In genomic region chr12:109449421-109450411, GRCm38 (mm10) we compare ENCODE assay signal across 10 mouse cellular contexts. TPM values are rescaled to one million over a fixed set of nuclear protein-coding genes. Genes with fewer than 3 reads are reported as not detected.
DNase-seq lines count a peak whose midpoint lies in the region; ATAC-seq and TF ChIP-seq lines count a peak whose summit lies in the region.
"Had no signal": no experiment of that assay in that cellular context is flagged by ENCODE, and none has a peak within 500 bp of the region (broad histone marks: within the 10 kb centered on the region; RNA-seq: fewer than 3 reads in every experiment).

No protein-coding gene starts in this region.

- no peak for TF ChIP-seq POLR2A in kidney, adult 2 months (IDR thresholded peaks at IDR 0.05; ENCODE audit: low read depth, low read length)

- no peaks in the 10 kb centered on the region for H3K9me3 ChIP-seq in kidney, embryonic 15.5 days (replicated peaks)
- H3K9me3 ChIP-seq in embryonic facial prominence, embryonic 12.5 days: no peaks in the 10 kb centered on the region
- no peaks in the 10 kb centered on the region for H3K9me3 ChIP-seq in neural tube, embryonic 12.5 days

- peaks cover 65% of the 10 kb centered on the region for H3K4me1 ChIP-seq in kidney, embryonic 15.5 days
- H3K4me1 ChIP-seq in kidney, adult 2 months (ENCODE audit: control insufficient read depth, insufficient read depth, low read length): no peaks in the 10 kb centered on the region
- H3K4me1 ChIP-seq in embryonic facial prominence, embryonic 12.5 days: peaks cover 59% of the 10 kb centered on the region
- H3K4me1 ChIP-seq in neural tube, embryonic 12.5 days: peaks cover 47% of the 10 kb centered on the region

- peak; percentile 41 for ATAC-seq in kidney, embryonic 15.5 days (replicated peaks; ENCODE audit: low FRiP score)
- ATAC-seq in embryonic facial prominence, embryonic 12.5 days (ENCODE audit: insufficient number of reproducible peaks, insufficient read depth, low FRiP score, low TSS enrichment): no peak
- ATAC-seq in neural tube, embryonic 12.5 days (ENCODE audit: low FRiP score, low read depth): no peak
- ATAC-seq in monocyte, adult 5-6 weeks (replicated peaks; ENCODE audit: insufficient number of reproducible peaks, low FRiP score, low TSS enrichment, poor library complexity, severe bottlenecking): no peak
- ATAC-seq in CD4-positive, CD25-positive, alpha-beta regulatory T cell, adult 4 months: no peak

- 1% methylated on average over 30 of the region's 30 CpGs for WGBS in kidney, embryonic 15.5 days
- 3% methylated on average over 30 of the region's 30 CpGs for WGBS in kidney, adult 2 months
- WGBS in embryonic facial prominence, embryonic 12.5 days: under 1% methylated on average over 29 of the region's 30 CpGs
- WGBS in neural tube, embryonic 12.5 days: 1% methylated on average over 30 of the region's 30 CpGs

- peak overlapping the region; percentile 36 for H3K4me3 ChIP-seq in kidney, embryonic 15.5 days (replicated peaks)
- H3K4me3 ChIP-seq in kidney, adult 2 months (ENCODE audit: insufficient read depth, low read depth, low read length): no peak overlapping the region
- H3K4me3 ChIP-seq in embryonic facial prominence, embryonic 12.5 days: peak overlapping the region; percentile 28
- H3K4me3 ChIP-seq in neural tube, embryonic 12.5 days: peak overlapping the region; percentile 20
- H3K4me3 ChIP-seq: erythroblast, embryonic 14.5 days; myocyte had no signal

- no peaks in the 10 kb centered on the region for H3K36me3 ChIP-seq in kidney, embryonic 15.5 days
- H3K36me3 ChIP-seq in kidney, adult 2 months (ENCODE audit: control insufficient read depth, insufficient read depth, low read length): no peaks in the 10 kb centered on the region
- H3K36me3 ChIP-seq in embryonic facial prominence, embryonic 12.5 days: no peaks in the 10 kb centered on the region
- H3K36me3 ChIP-seq in neural tube, embryonic 12.5 days: no peaks in the 10 kb centered on the region

- TF ChIP-seq CTCF in kidney, adult 2 months (conservative IDR thresholded peaks at IDR 0.05; ENCODE audit: insufficient read depth, insufficient read length, low read depth, low read length): no peak

- H3K27ac ChIP-seq in kidney, embryonic 15.5 days: peak overlapping the region; percentile 66
- H3K27ac ChIP-seq in kidney, adult 2 months (ENCODE audit: insufficient read depth, low read depth, low read length): no peak overlapping the region
- peak overlapping the region; percentile 86 for H3K27ac ChIP-seq in embryonic facial prominence, embryonic 12.5 days
- no peak overlapping the region for H3K27ac ChIP-seq in neural tube, embryonic 12.5 days

- H3K9ac ChIP-seq in kidney, embryonic 15.5 days: peak overlapping the region; percentile 1; the same call in 1 of the 2 replicates
- H3K9ac ChIP-seq in embryonic facial prominence, embryonic 12.5 days: peak overlapping the region; percentile 45
- peak overlapping the region; percentile 40; the same call in 1 of the 2 replicates for H3K9ac ChIP-seq in neural tube, embryonic 12.5 days

- H3K4me2 ChIP-seq in kidney, embryonic 15.5 days: peak overlapping the region; percentile 66
- H3K4me2 ChIP-seq in embryonic facial prominence, embryonic 12.5 days (replicated peaks): peak overlapping the region; percentile 69
- H3K4me2 ChIP-seq in neural tube, embryonic 12.5 days (replicated peaks): peak overlapping the region; percentile 62

- peaks cover 56% of the 10 kb centered on the region for H3K27me3 ChIP-seq in kidney, embryonic 15.5 days
- no peaks in the 10 kb centered on the region for H3K27me3 ChIP-seq in kidney, adult 2 months (replicated peaks; ENCODE audit: control insufficient read depth, insufficient read depth, low read length)
- H3K27me3 ChIP-seq in embryonic facial prominence, embryonic 12.5 days: peaks cover 38% of the 10 kb centered on the region
- H3K27me3 ChIP-seq in neural tube, embryonic 12.5 days (replicated peaks): peaks cover 59% of the 10 kb centered on the region

- DNase-seq in kidney, adult 2 months: no peak
- DNase-seq in kidney, postnatal 4 days: peak; percentile 19 to 33
- no peak for DNase-seq in ovary, postnatal 14 days (ENCODE audit: low spot score)

RNA-seq across cellular contexts. Expression of gene Dlk1, which starts 2.9 kb away (rescaled TPM):
- 116 and 182 TPM in 2 replicates for polyA plus RNA-seq in kidney, embryonic 15.5 days (2015; fragmentation: Nextera tagmentation; extraction: Ambion mirVana)
- polyA plus RNA-seq in kidney, adult 2 months (2012; rRNA removed): 3.4 and 4.6 TPM in 2 replicates
- polyA plus RNA-seq in embryonic facial prominence, embryonic 12.5 days (2016; fragmentation: Nextera tagmentation; extraction: Ambion mirVana): 316 and 347 TPM in 2 replicates
- polyA plus RNA-seq in neural tube, embryonic 12.5 days (2016; fragmentation: Nextera tagmentation; extraction: Ambion mirVana): 100 and 107 TPM in 2 replicates
- not detected in 3 replicates for total RNA-seq in monocyte, adult 5-6 weeks (2017)
- not detected for polyA plus RNA-seq in CD4-positive, CD25-positive, alpha-beta regulatory T cell, adult 4 months (2017; shearing (Covaris generic))
- polyA plus RNA-seq: myocyte had no signal

Comparison
In these comparisons a context has a peak if more than half of its experiments do, and no peak if none do; other contexts are left out.
1. H3K27ac ChIP-seq: peak in kidney, embryonic 15.5 days (single experiment) and embryonic facial prominence, embryonic 12.5 days (single experiment); none in kidney, adult 2 months (single experiment) and neural tube, embryonic 12.5 days (single experiment).
2. DNase-seq: peak in kidney, postnatal 4 days (2 of 2); none in kidney, adult 2 months (single experiment) and ovary, postnatal 14 days (single experiment).
3. RNA of gene Dlk1, which starts 2.9 kb away (polyA plus RNA-seq): 316 to 347 TPM in embryonic facial prominence, embryonic 12.5 days, 116 to 182 TPM in kidney, embryonic 15.5 days and 100 to 107 TPM in neural tube, embryonic 12.5 days; 3.4 to 4.6 TPM in kidney, adult 2 months and not detected in CD4-positive, CD25-positive, alpha-beta regulatory T cell, adult 4 months; every median in the first group is over 10 times any median in the second.
4. Peak in every context shown above with its lines, with median percentiles within 50 percentile points of each other: H3K4me2 ChIP-seq and H3K9ac ChIP-seq.